Mouse (Mus musculus) embryonic facial prominence, embryonic 12.5 days (tissue): Measurements from ENCODE around the gene Lyrm1. TPM values are rescaled to one million over a fixed set of nuclear protein-coding genes. Genes with fewer than 3 reads are reported as not detected.

Experiments
- ATAC-seq: fragments of 200-750 bp; cut with Nextera tagmentation; 2 replicates; pipeline ENCODE4 v1.8.0; 2017; ENCODE audit not compliant: insufficient number of reproducible peaks, insufficient read depth, low FRiP score, low TSS enrichment
- H3K27ac ChIP-seq: fragments of 300-500 bp; sonication (generic); 2 replicates; pipeline ENCODE4 v1.5.1; 2016; ENCODE audit warnings: mild to moderate bottlenecking
- H3K27me3 ChIP-seq: fragments of 300-500 bp; sonication (generic); 2 replicates; pipeline ENCODE4 v1.6.1; 2016; ENCODE audit warnings: mild to moderate bottlenecking, moderate library complexity
- H3K36me3 ChIP-seq: fragments of 300-500 bp; sonication (generic); 2 replicates; pipeline ENCODE4 v1.6.1; 2016; ENCODE audit warnings: mild to moderate bottlenecking
- H3K4me1 ChIP-seq: fragments of 300-500 bp; sonication (generic); 2 replicates; pipeline ENCODE4 v1.6.1; 2016
- H3K4me2 ChIP-seq: fragments of 300-500 bp; sonication (generic); replicated peaks from 2 replicates; pipeline ENCODE4 v1.6.1; 2016; ENCODE audit warnings: mild to moderate bottlenecking, moderate library complexity
- H3K4me3 ChIP-seq: fragments of 300-500 bp; sonication (generic); 2 replicates; pipeline ENCODE4 v1.5.1; 2016; ENCODE audit warnings: mild to moderate bottlenecking
- H3K9ac ChIP-seq: fragments of 300-500 bp; sonication (generic); 2 replicates; pipeline ENCODE4 v1.6.1; 2016; ENCODE audit warnings: mild to moderate bottlenecking, moderate library complexity
- H3K9me3 ChIP-seq: fragments of 300-500 bp; sonication (generic); 2 replicates; pipeline ENCODE4 v1.6.1; 2016; ENCODE audit warnings: mild to moderate bottlenecking, moderate library complexity
- WGBS: fragments of 180-500 bp; shearing (Covaris S2); methylation state at CpG from one replicate; pipeline ENCODE4 v1.1.7; 2016; 5-methylcytosine and 5-hydroxymethylcytosine counted together
- polyA plus RNA-seq: library from polyadenylated mRNA; unstranded; fragments of >200 nt; fragmentation: Nextera tagmentation; extraction: Ambion mirVana; gene quantifications from 2 replicates; pipeline ENCODE4 v1.2.1, GENCODE M21; 2016

Lyrm1 gene
- polyA plus RNA-seq, 1 experiment from 2014 or later = 11.0 TPM

- H3K4me1 ChIP-seq = peaks cover 22% of the 10 kb centered on the region
- no peak overlapping the region for H3K4me3 ChIP-seq
- H3K36me3 ChIP-seq = peaks cover 23% of the 10 kb centered on the region
- H3K9ac ChIP-seq = no peak overlapping the region
- no peaks in the 10 kb centered on the region for H3K27me3 ChIP-seq
- H3K9me3 ChIP-seq = no peaks in the 10 kb centered on the region
- 24% methylated on average over 6 of the region's 6 CpGs for whole genome bisulfite sequencing
- H3K27ac ChIP-seq = peak overlapping the region; percentile 86
- 0 out of 2 replicates have a peak overlapping the region, but pooled peaks have one; percentile 0 for H3K4me2 ChIP-seq
- ATAC-seq = peak; percentile 86
Observed at GRCm38 (mm10) chr7:119861335-119862091, 34.1 kb upstream of the Lyrm1 start.

- H3K4me3 ChIP-seq = no peak overlapping the region
- H3K36me3 ChIP-seq = peaks cover 18% of the 10 kb centered on the region
- no peak overlapping the region for H3K9ac ChIP-seq
- ATAC-seq = no peak
- peak overlapping the region; percentile 86 for H3K27ac ChIP-seq
- H3K4me1 ChIP-seq = peaks cover 22% of the 10 kb centered on the region
- no peaks in the 10 kb centered on the region for H3K27me3 ChIP-seq
- 46% methylated on average over 1 of the region's 1 CpGs for WGBS
- H3K9me3 ChIP-seq = no peaks in the 10 kb centered on the region
- no peak overlapping the region for H3K4me2 ChIP-seq
Observed at GRCm38 (mm10) chr7:119862167-119862566, 33.5 kb upstream of the Lyrm1 start.

GRCm38 (mm10) chr7:119864500-119864899 lies 31.2 kb upstream of the Lyrm1 start:
- H3K9me3 ChIP-seq = no peaks in the 10 kb centered on the region
- no peak overlapping the region for H3K4me2 ChIP-seq
- H3K9ac ChIP-seq = no peak overlapping the region
- no peak overlapping the region for H3K27ac ChIP-seq
- no peak for ATAC-seq
- 92% methylated on average over 5 of the region's 5 CpGs for WGBS
- no peak overlapping the region for H3K4me3 ChIP-seq
- H3K36me3 ChIP-seq = peaks cover 1% of the 10 kb centered on the region; the same call in 1 of the 2 replicates
- H3K4me1 ChIP-seq = peaks cover 22% of the 10 kb centered on the region
- H3K27me3 ChIP-seq = no peaks in the 10 kb centered on the region

- no peak overlapping the region for H3K9ac ChIP-seq
- 55% methylated on average over 1 of the region's 1 CpGs for WGBS
- H3K27me3 ChIP-seq = no peaks in the 10 kb centered on the region
- H3K27ac ChIP-seq = no peak overlapping the region
- H3K4me1 ChIP-seq = peaks cover 13% of the 10 kb centered on the region
- no peak overlapping the region for H3K4me2 ChIP-seq
- no peak for ATAC-seq
- H3K36me3 ChIP-seq = no peaks in the 10 kb centered on the region
- H3K4me3 ChIP-seq = no peak overlapping the region
- H3K9me3 ChIP-seq = no peaks in the 10 kb centered on the region
Observed at GRCm38 (mm10) chr7:119866136-119866535, 29.5 kb upstream of the Lyrm1 start.

GRCm38 (mm10) chr7:119872204-119872603 lies 23.5 kb upstream of the Lyrm1 start:
- H3K4me3 ChIP-seq = no peak overlapping the region
- H3K27me3 ChIP-seq = no peaks in the 10 kb centered on the region
- no peak overlapping the region for H3K9ac ChIP-seq
- no peak for ATAC-seq
- H3K27ac ChIP-seq = no peak overlapping the region
- WGBS = 91% methylated on average over 4 of the region's 4 CpGs
- H3K4me2 ChIP-seq = no peak overlapping the region
- no peaks in the 10 kb centered on the region for H3K9me3 ChIP-seq
- H3K4me1 ChIP-seq = no peaks in the 10 kb centered on the region
- 0 out of 2 replicates have a peak, but pooled peaks cover 5% of the 10 kb centered on the region for H3K36me3 ChIP-seq

- no peak for ATAC-seq
- Histone ChIP-seq H3K4me1 (no peaks in the 10 kb centered on the region), H3K4me2 (no peak overlapping the region), H3K9ac (no peak overlapping the region), H3K9me3 (no peaks in the 10 kb centered on the region), H3K27me3 (no peaks in the 10 kb centered on the region), H3K27ac (no peak overlapping the region), H3K36me3 (0 out of 2 replicates have a peak, but pooled peaks cover 8% of the 10 kb centered on the region), H3K4me3 (no peak overlapping the region)
- WGBS = 53% methylated on average over 2 of the region's 2 CpGs
Observed at GRCm38 (mm10) chr7:119873050-119873449, 22.6 kb upstream of the Lyrm1 start.

GRCm38 (mm10) chr7:119875776-119876440 lies 19.8 kb upstream of the Lyrm1 start:
- no peaks in the 10 kb centered on the region for H3K27me3 ChIP-seq
- no peaks in the 10 kb centered on the region for H3K4me1 ChIP-seq
- 54% methylated on average over 3 of the region's 3 CpGs for WGBS
- no peaks in the 10 kb centered on the region for H3K9me3 ChIP-seq
- no peak overlapping the region for H3K4me2 ChIP-seq
- no peak overlapping the region for H3K4me3 ChIP-seq
- no peak overlapping the region for H3K27ac ChIP-seq
- no peak for ATAC-seq
- 0 out of 2 replicates have a peak, but pooled peaks cover 8% of the 10 kb centered on the region for H3K36me3 ChIP-seq
- H3K9ac ChIP-seq = no peak overlapping the region

- no peaks in the 10 kb centered on the region for H3K27me3 ChIP-seq
Observed at GRCm38 (mm10) chr7:119879171-119879570, 16.5 kb upstream of the Lyrm1 start.

GRCm38 (mm10) chr7:119880345-119880744 lies 15.3 kb upstream of the Lyrm1 start:
- Histone ChIP-seq H3K4me3 (no peak overlapping the region), H3K27ac (no peak overlapping the region), H3K9ac (no peak overlapping the region), H3K9me3 (no peaks in the 10 kb centered on the region), H3K36me3 (0 out of 2 replicates have a peak, but pooled peaks cover 3% of the 10 kb centered on the region), H3K27me3 (no peaks in the 10 kb centered on the region), H3K4me2 (no peak overlapping the region), H3K4me1 (no peaks in the 10 kb centered on the region)
- WGBS = 91% methylated on average over 5 of the region's 5 CpGs
- ATAC-seq = no peak

More at GRCm38 (mm10) chr7:119879171-119879570, 16.5 kb upstream of the Lyrm1 start:
- no peak overlapping the region for H3K9ac ChIP-seq
- 93% methylated on average over 4 of the region's 4 CpGs for WGBS
- H3K4me2 ChIP-seq = no peak overlapping the region
- no peaks in the 10 kb centered on the region for H3K4me1 ChIP-seq
- 0 out of 2 replicates have a peak, but pooled peaks cover 3% of the 10 kb centered on the region for H3K36me3 ChIP-seq
- H3K27ac ChIP-seq = no peak overlapping the region
- no peak for ATAC-seq
- H3K9me3 ChIP-seq = no peaks in the 10 kb centered on the region
- no peak overlapping the region for H3K4me3 ChIP-seq

- Histone ChIP-seq H3K4me1 (no peaks in the 10 kb centered on the region), H3K9me3 (no peaks in the 10 kb centered on the region), H3K36me3 (0 out of 2 replicates have a peak, but pooled peaks cover 3% of the 10 kb centered on the region), H3K4me2 (no peak overlapping the region), H3K4me3 (no peak overlapping the region), H3K27me3 (no peaks in the 10 kb centered on the region), H3K27ac (no peak overlapping the region), H3K9ac (no peak overlapping the region)
- WGBS = 93% methylated on average over 2 of the region's 2 CpGs
- no peak for ATAC-seq
Observed at GRCm38 (mm10) chr7:119881229-119881628, 14.4 kb upstream of the Lyrm1 start.

GRCm38 (mm10) chr7:119887887-119888286 lies 7.8 kb upstream of the Lyrm1 start:
- 84% methylated on average over 4 of the region's 4 CpGs for WGBS
- H3K36me3 ChIP-seq = no peaks in the 10 kb centered on the region

GRCm38 (mm10) chr7:119892198-119892597 lies 3.5 kb upstream of the Lyrm1 start:
- H3K36me3 ChIP-seq = no peaks in the 10 kb centered on the region
- 78% methylated on average over 1 of the region's 1 CpGs for WGBS
- no peak for ATAC-seq
- no peak overlapping the region for H3K27ac ChIP-seq
- no peaks in the 10 kb centered on the region for H3K9me3 ChIP-seq
- H3K4me3 ChIP-seq = no peak overlapping the region
- peaks cover 19% of the 10 kb centered on the region for H3K4me1 ChIP-seq
- H3K27me3 ChIP-seq = no peaks in the 10 kb centered on the region
- H3K4me2 ChIP-seq = no peak overlapping the region
- no peak overlapping the region for H3K9ac ChIP-seq

More at GRCm38 (mm10) chr7:119887887-119888286, 7.8 kb upstream of the Lyrm1 start:
- no peak for ATAC-seq
- H3K27ac ChIP-seq = no peak overlapping the region
- H3K9ac ChIP-seq = no peak overlapping the region
- H3K4me1 ChIP-seq = no peaks in the 10 kb centered on the region
- H3K9me3 ChIP-seq = no peaks in the 10 kb centered on the region
- H3K4me3 ChIP-seq = no peak overlapping the region
- no peak overlapping the region for H3K4me2 ChIP-seq
- no peaks in the 10 kb centered on the region for H3K27me3 ChIP-seq
